Mouse (Mus musculus) neutrophil, adult 5-6 weeks (primary cell): ENCODE data around the gene Atxn1. TPM values are rescaled to one million over a fixed set of nuclear protein-coding genes. Genes with fewer than 3 reads are reported as not detected.

Experiments used
- ATAC-seq: fragments of 151-379, 151-347 bp; 2 replicates; pipeline ENCODE4 v1.8.0; 2017; ENCODE audit warnings: mild to moderate bottlenecking, moderate TSS enrichment; ENCODE audit not compliant: insufficient number of reproducible peaks, poor library complexity, low FRiP score, severe bottlenecking; ENCODE audit errors: extremely low read depth
- total RNA-seq: library from RNA; stranded (forward); fragments of 200-1000 nt; gene quantifications from 2 replicates; pipeline ENCODE4 v1.2.3, GENCODE M21; 2017

Gene Atxn1
- total RNA-seq, 1 experiment from 2014 or later = 22.9 TPM

- ATAC-seq = no peak
These were observed 114.4 kb downstream of the Atxn1 start for GRCm38 (mm10) chr13:45850181-45850974.

- no peak for ATAC-seq
These were observed 115.4 kb downstream of the Atxn1 start for GRCm38 (mm10) chr13:45849145-45850023.

- ATAC-seq = no peak
These were observed 122.2 kb downstream of the Atxn1 start for GRCm38 (mm10) chr13:45842511-45843055.

- no peak for ATAC-seq
These were observed 124.9 kb downstream of the Atxn1 start for GRCm38 (mm10) chr13:45839901-45840300.

- no peak for ATAC-seq
These were observed 127.1 kb downstream of the Atxn1 start for GRCm38 (mm10) chr13:45837609-45838220.

- no peak for ATAC-seq
These were observed 128.3 kb downstream of the Atxn1 start for GRCm38 (mm10) chr13:45836377-45837054.

- no peak for ATAC-seq
These were observed 130.5 kb downstream of the Atxn1 start for GRCm38 (mm10) chr13:45834300-45834699.

- no peak for ATAC-seq
These were observed 132.0 kb downstream of the Atxn1 start for GRCm38 (mm10) chr13:45832695-45833350.

GRCm38 (mm10) chr13:45829341-45829936 is 135.4 kb downstream of the Atxn1 start:
- no peak for ATAC-seq

GRCm38 (mm10) chr13:45828035-45828434 is 136.8 kb downstream of the Atxn1 start:
- no peak for ATAC-seq

- no peak for ATAC-seq
These were observed 137.2 kb downstream of the Atxn1 start for GRCm38 (mm10) chr13:45827619-45828018.

- no peak for ATAC-seq
These were observed 137.7 kb downstream of the Atxn1 start for GRCm38 (mm10) chr13:45827046-45827596.

GRCm38 (mm10) chr13:45822491-45822829 is 142.3 kb downstream of the Atxn1 start:
- ATAC-seq = no peak

GRCm38 (mm10) chr13:45821764-45822490 is 142.9 kb downstream of the Atxn1 start:
- no peak for ATAC-seq

- ATAC-seq = no peak
These were observed 144.2 kb downstream of the Atxn1 start for GRCm38 (mm10) chr13:45820473-45821230.

GRCm38 (mm10) chr13:45816670-45817069 is 148.1 kb downstream of the Atxn1 start:
- no peak for ATAC-seq
